Mouse (Mus musculus): ENCODE results near the gene Khdc4.
A peak's percentile ranks its signal among the peaks of the same experiment; 100 is the strongest.

Khdc4 gene

GRCm38 (mm10) chr3:88736556-88736955 is 51.0 kb downstream of the Khdc4 start:
- DNase-seq (ENCODE audit: low spot score) = no peak

GRCm38 (mm10) chr3:88738641-88739040 is 53.0 kb downstream of the Khdc4 start:
- peak; percentile 49 for DNase-seq (ENCODE audit: low spot score)

GRCm38 (mm10) chr3:88740147-88740546 is 54.5 kb downstream of the Khdc4 start:
- DNase-seq (ENCODE audit: low spot score) = no peak

GRCm38 (mm10) chr3:88745534-88745933 is 59.9 kb downstream of the Khdc4 start:
- DNase-seq (ENCODE audit: low spot score) = no peak

- no peak for DNase-seq (ENCODE audit: low spot score)
These were observed 60.7 kb downstream of the Khdc4 start for GRCm38 (mm10) chr3:88746139-88746870.

- DNase-seq (ENCODE audit: low spot score) = no peak
These were observed 61.2 kb downstream of the Khdc4 start for GRCm38 (mm10) chr3:88746871-88747231.

GRCm38 (mm10) chr3:88754283-88754682 is 68.7 kb downstream of the Khdc4 start:
- DNase-seq (ENCODE audit: low spot score) = no peak

GRCm38 (mm10) chr3:88755541-88755940 is 69.9 kb downstream of the Khdc4 start:
- no peak for DNase-seq (ENCODE audit: low spot score)

GRCm38 (mm10) chr3:88756276-88756675 is 70.7 kb downstream of the Khdc4 start:
- DNase-seq (ENCODE audit: low spot score) = no peak

GRCm38 (mm10) chr3:88758045-88758500 is 72.5 kb downstream of the Khdc4 start:
- DNase-seq (ENCODE audit: low spot score) = peak; percentile 72

GRCm38 (mm10) chr3:88761619-88762018 is 76.0 kb downstream of the Khdc4 start:
- DNase-seq (ENCODE audit: low spot score) = no peak

GRCm38 (mm10) chr3:88762401-88762831 is 76.8 kb downstream of the Khdc4 start:
- DNase-seq (ENCODE audit: low spot score) = no peak

Measured in ovary, postnatal 36 days (tissue).